Mouse (Mus musculus) granulocyte monocyte progenitor cell, adult 5-6 weeks (primary cell): Measurements from ENCODE around the gene Nktr. TPM values are rescaled to one million over a fixed set of nuclear protein-coding genes. Genes with fewer than 3 reads are reported as not detected.
A peak's percentile ranks its signal among the peaks of the same experiment; 100 is the strongest.

Experiments used
- ATAC-seq: replicated peaks from 2 replicates; pipeline ENCODE4 v1.8.0; 2016; ENCODE audit warnings: mild to moderate bottlenecking, moderate TSS enrichment, inconsistent platforms; ENCODE audit not compliant: poor library complexity, severe bottlenecking
- total RNA-seq, 2 experiments: library from RNA; stranded (forward) in 1 of 2; stranded (reverse) in 1 of 2; fragments of 200-712, 200-1000 nt in 1 of 2; fragments of >200 nt in 1 of 2; fragmentation: Nextera tagmentation in 1 of 2; gene quantifications; 2 replicates each; pipeline ENCODE4 v1.2.3; 2014 to 2017

The Nktr gene
- total RNA-seq, 2 experiments from 2014 or later = 131 to 140 TPM

- peak; percentile 20 for ATAC-seq
Measured at GRCm38 (mm10) chr9:121706029-121706675, 12.8 kb upstream of the Nktr start.

- no peak for ATAC-seq
Measured at GRCm38 (mm10) chr9:121707801-121708200, 11.2 kb upstream of the Nktr start.

DNA sequence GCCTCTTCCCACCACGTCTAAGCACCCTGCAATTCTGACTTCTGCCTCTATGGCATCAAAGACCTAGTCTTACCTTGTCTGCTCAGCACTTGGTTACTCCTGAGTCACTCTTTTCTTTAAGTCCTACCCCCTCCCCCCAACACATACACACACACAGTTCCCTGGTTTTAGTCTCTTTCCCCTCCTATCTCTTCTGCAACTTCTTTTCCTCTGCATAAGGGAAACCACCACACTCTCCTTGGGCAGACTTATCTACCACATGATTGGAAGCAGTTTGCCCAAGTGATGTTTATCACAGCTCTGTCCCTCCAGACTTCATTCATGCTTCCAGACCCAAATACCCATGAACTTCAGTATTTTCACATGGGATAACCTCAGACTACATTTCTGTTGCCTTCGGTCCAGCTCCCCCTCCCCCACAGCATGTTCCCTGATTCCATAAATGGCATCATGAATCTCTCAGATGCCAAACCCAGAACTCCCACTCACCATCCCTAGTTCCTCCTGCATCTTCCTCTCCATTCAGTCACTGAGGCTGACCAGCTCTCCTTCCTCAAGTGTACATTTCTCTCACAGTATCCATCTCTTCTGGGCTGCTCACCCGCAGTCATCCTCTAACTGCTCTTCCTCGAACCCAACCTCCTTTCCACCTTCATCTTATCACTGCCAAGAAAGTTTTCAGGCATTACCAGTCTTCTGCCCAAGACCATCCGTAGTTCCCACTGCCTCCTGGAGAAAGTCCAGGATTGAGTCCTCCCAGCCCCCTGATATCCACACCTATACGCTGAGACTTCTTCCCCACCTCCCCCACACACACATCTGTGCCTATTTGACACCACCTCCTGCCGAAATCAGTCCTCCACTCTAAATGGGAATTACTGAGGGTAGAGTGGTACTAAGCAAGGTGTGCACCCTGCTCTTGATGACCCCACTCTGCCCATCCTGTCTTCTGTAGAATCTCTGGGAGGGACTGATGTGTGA lies 10.2 kb upstream of the Nktr start:
- ATAC-seq = 0 out of 2 replicates have a peak, but pooled peaks have one; percentile 2

DNA sequence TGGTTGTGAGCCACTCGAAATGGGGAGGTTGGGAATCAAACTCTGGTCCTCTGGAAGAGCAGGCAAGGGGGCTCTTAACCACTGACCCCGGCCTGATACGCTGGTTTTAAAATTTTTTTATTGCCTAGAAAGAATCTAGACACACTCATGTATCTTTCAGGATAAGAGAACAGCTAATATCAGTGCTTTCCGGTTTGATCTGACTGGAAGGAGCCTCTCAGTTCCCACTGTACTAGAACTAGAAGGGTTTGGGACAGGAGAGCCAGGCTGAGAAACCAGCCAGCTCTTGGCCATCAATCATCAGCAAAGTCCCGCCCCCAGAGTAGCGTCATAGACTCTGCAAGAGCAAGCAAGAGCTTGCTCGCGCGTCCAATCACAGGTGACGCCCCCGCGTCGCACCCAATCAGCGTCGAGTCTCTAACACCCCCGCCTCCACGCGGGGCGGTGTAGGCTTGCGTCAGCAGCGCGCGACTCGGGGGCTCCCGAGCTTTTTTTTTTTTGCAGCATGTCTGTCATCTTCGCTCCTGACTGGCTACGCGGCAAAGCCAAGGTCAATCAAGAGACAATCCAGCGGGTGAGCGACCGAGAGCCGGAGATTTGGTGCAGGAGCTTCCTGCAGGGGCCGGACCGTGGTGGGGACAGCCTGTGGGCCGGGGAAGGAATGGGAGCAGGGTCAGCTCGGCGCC lies 8.9 kb upstream of the Nktr start, which contains the start of gene Ss18l2:
Gene Ss18l2 (plus strand): TSS at position 432 of the 686 bp plus-strand sequence.
- ATAC-seq = peak; percentile 84

DNA sequence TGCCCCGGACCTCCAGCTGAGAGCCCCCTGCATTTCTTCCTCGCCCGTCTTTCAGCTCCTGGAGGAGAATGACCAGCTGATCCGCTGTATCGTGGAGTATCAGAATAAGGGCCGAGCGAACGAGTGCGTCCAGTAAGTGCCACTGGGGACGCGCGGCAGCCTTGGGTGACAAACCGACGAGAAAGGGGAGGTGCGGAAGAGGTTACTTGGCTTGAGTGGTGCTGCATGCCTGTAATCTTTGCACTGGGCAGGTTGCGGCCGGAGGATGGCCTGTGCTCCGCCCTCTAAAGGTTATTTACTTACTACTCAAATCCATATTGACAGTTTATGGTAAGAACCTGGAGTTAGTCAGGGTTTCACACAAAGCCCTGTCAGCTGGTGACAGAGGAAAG lies 8.4 kb upstream of the Nktr start:
- peak; percentile 31 for ATAC-seq

- no peak for ATAC-seq
Measured at GRCm38 (mm10) chr9:121717048-121717447, 1.9 kb upstream of the Nktr start.

DNA sequence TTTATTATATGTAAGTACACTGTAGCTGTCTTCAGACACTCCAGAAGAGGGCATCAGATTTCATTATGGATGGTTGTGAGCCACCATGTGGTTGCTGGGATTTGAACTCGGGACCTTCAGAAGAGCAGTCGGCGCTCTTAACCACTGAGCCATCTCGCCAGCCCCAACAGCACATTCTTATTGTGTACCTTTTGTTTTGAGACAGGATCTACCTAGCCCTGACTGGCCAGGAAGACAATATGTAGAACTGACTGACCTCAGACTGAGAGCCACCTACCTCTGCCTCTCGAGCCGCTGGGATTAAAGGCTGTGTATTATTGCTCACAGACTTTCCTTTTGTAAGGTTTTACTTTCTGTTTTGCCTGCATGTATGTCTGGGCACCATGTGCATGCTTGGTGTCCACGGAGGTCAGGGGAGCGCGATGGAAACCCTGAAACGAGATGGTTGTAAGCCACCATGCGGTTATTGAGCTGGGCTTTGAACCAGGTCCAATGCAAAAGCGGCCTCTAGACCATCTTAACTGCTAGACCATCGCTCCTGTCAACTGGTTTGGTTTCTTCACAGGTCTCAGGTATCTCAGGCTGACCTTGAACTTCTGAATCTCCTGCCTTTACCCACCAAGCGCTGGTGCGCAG lies 781 bp upstream of the Nktr start:
- ATAC-seq = 0 out of 2 replicates have a peak, but pooled peaks have one; percentile 3

- peak; percentile 34 for ATAC-seq
Measured at GRCm38 (mm10) chr9:121719347-121720331, 670 bp downstream of the Nktr start.

DNA sequence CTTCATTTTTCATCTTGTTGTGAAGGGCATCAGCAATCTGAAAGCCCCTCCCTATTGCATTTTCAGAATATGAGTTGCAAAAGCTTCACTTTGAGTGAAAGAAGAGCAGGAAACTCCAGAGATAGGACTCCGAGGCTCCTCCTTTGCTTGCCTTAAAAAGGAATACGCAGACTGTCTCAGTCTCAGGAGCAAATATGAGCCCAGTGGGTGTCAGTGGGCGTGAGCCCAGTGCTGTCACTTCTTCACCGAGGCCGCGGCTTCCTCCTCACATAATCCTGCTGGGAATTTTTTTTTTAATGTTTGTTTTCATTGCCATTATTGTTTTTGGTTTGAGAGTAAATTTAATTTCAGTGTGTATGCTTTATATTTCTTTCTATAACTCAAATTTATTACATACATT lies 21.5 kb downstream of the Nktr start:
- no peak for ATAC-seq

GRCm38 (mm10) chr9:121741168-121741567 lies 22.2 kb downstream of the Nktr start:
- ATAC-seq = no peak

GRCm38 (mm10) chr9:121744051-121744450 lies 25.1 kb downstream of the Nktr start:
- ATAC-seq = peak; percentile 44

GRCm38 (mm10) chr9:121752774-121753173 lies 33.8 kb downstream of the Nktr start:
- no peak for ATAC-seq

DNA sequence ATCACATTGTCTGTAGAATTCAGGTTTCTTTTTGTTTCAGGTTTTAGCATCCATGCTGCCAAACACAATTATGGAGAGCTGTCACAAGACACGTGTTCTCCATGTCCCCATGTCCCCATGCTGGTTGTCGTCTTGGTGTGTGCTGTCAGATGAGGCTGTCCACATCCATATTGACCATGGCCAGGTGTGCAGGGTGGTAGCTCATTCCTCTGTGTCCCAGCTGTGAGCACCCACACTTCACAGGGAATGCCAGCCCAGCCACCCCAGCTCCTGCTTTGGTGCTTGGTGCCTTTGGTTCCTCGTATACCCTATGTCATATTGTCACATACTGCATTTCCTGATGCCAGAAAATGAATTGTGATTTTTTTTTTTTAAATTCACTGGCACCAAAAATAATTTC lies 35.7 kb downstream of the Nktr start:
- ATAC-seq = no peak

GRCm38 (mm10) chr9:121756785-121757184 lies 37.8 kb downstream of the Nktr start:
- ATAC-seq = no peak

DNA sequence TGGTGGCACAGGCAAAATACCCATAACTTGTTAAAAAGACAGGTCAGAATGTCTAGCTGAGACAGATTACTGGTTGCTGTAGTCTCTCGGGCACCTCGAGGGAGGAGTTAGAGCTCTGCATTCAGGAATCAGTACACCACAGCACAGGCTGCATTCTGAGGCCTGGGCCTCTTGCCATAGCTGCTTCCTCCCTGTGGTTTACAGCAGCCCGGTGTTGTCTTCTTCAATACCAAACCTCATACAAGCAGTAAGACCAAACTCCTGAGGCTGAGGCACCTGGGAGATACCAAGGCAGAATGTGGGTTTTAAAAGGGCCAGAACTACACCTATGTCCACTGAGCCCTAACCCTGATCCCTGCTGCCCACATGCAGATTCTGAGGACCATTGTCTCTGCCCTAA lies 38.5 kb downstream of the Nktr start:
- ATAC-seq = peak; percentile 21; the same call in 1 of the 2 replicates

DNA sequence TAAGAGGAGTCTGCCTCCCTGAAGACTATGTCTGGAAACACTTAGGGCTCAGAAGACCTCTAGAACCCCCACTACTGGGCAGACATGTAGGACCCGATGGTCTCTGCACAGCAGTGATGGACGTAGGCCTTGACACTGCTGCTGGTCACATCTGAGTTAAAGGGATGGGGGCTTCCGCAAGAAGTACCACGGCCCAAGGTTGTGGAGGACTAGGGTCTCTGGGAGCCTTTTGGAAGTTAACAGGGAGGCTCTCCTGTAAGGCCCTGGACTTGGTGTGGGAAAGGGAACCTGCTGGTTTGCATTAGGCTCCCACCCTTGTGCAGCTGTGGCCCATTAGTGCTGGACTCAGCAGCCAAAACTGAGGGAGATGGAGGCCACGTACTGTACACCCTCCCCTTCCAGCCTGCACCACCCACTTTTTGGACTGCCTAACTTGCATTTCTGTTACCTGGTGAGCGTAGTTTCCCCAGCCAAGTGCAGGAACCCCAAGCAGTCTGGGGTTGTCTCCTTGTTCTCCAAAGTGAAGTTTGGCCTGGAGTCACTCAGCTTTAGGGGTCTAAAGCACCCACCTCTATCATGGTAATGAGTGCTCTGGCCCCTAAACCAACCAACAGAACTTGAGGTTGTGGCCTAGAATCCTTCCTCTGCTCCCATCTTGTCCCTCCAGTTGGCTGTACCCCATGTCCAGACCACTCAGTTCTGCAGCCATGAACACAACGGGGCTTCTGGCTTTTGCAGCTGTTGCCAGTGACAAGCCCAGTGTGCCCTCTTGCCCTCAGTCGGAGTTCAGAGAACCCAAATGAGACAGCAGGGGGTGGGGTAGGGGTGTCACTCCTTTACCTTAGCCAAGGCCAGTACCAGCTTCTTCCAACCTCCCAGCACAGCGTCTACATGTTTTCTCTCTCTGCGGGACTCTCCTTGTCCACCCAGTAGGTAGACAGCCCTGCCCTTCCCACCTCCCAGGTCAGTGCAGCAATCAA lies 39.2 kb downstream of the Nktr start:
- ATAC-seq = no peak

GRCm38 (mm10) chr9:121759091-121760081 lies 40.4 kb downstream of the Nktr start, which contains the start of gene Zfp651:
TSS of gene Zfp651 (plus strand) at chr9:121759330.
- ATAC-seq = peak; percentile 19
